Mouse (Mus musculus): Measurements from ENCODE around the gene Prkab1. TPM values are rescaled to one million over a fixed set of nuclear protein-coding genes. Genes with fewer than 3 reads are reported as not detected.

The Prkab1 gene
- polyA plus RNA-seq, 1 experiment: 27.7 TPM

DNA sequence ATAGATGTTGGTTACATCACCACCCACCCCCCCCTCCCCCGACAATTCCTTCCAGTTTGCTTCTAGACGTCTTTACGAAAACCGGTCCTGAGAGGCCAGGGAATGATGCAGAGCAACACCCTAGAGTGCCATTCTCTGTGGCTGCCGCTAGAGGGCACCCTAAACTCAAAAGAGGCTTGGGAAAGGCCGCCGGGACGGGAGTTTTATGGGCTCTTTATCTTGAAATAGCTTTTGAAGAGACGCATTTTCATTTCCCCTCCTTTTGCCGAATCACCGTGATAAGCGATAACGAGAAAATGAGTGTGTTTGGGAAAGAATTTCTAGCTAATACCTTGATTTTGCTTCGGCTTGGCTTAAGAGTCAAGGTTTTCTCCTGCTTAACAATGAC lies 6.9 kb upstream of the Prkab1 start:
- H3K4me1 ChIP-seq (ENCODE audit: control insufficient read depth, insufficient read depth, low read length): peaks cover 11% of the 10 kb centered on the region
- no peak overlapping the region for H3K4me3 ChIP-seq (ENCODE audit: low read depth, low read length)
- TF ChIP-seq POLR2A (IDR thresholded peaks at IDR 0.05; ENCODE audit: insufficient read depth, low read length) (no peak), CTCF (IDR thresholded peaks at IDR 0.05; ENCODE audit: low read depth, low read length) (peak; percentile 78)
- H3K9ac ChIP-seq (ENCODE audit: low read depth, poor library complexity, severe bottlenecking): no peak overlapping the region
- H3K27me3 ChIP-seq (ENCODE audit: control insufficient read depth, insufficient read depth, low read length, poor library complexity, severe bottlenecking): no peaks in the 10 kb centered on the region
- no peak overlapping the region for H3K27ac ChIP-seq (ENCODE audit: insufficient read depth, low read length)
- H3K9me3 ChIP-seq (replicated peaks; ENCODE audit: control insufficient read depth, insufficient read depth, low read length, poor library complexity, severe bottlenecking): no peaks in the 10 kb centered on the region
- H3K36me3 ChIP-seq (ENCODE audit: control insufficient read depth, insufficient read depth, low read length, poor library complexity, severe bottlenecking): no peaks in the 10 kb centered on the region

DNA sequence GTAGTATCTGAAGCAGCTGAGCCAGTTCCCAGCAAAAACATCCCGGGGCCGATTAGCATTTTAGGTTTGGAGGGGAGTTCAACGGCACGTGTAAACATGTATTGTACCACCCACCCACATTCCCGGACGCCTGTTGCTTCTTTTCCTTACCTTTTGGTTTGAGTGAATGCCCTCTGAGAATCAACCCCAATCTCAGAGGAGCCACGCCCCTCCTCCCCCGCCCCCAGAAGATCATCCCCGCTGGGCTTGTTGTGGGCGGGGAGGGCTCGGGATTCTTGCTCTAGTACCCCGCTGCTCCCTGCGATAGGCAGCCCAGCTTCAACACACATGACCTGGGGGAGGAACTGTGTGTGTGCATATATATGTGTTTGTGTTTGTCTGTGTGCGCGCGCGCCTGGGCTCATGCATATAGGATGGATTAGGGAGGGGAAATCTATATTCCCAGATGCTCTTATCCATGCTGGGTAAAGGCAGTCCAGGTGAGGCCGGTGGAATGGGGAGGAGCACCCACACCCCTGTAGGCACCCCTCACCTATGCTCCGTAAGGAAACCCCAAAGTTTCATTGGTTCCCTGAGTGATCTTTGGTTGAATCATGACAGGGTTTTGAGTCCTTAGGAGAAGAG lies 6.4 kb upstream of the Prkab1 start:
- Histone ChIP-seq H3K9me3 (replicated peaks; ENCODE audit: control insufficient read depth, insufficient read depth, low read length, poor library complexity, severe bottlenecking) (no peaks in the 10 kb centered on the region), H3K4me3 (ENCODE audit: low read depth, low read length) (peak overlapping the region; percentile 35), H3K36me3 (ENCODE audit: control insufficient read depth, insufficient read depth, low read length, poor library complexity, severe bottlenecking) (no peaks in the 10 kb centered on the region), H3K4me1 (ENCODE audit: control insufficient read depth, insufficient read depth, low read length) (peaks cover 11% of the 10 kb centered on the region), H3K27ac (ENCODE audit: insufficient read depth, low read length) (peak overlapping the region; percentile 73), H3K27me3 (ENCODE audit: control insufficient read depth, insufficient read depth, low read length, poor library complexity, severe bottlenecking) (no peaks in the 10 kb centered on the region), H3K9ac (ENCODE audit: low read depth, poor library complexity, severe bottlenecking) (no peak overlapping the region)
- TF ChIP-seq POLR2A (IDR thresholded peaks at IDR 0.05; ENCODE audit: insufficient read depth, low read length) (no peak), EP300 (IDR thresholded peaks at IDR 0.05; ENCODE audit: insufficient read depth, low read depth, low read length) (peak; percentile 63; the same call in 1 of the 2 replicates), CTCF (IDR thresholded peaks at IDR 0.05; ENCODE audit: low read depth, low read length) (no peak)

- no peak overlapping the region for H3K9ac ChIP-seq (ENCODE audit: low read depth, poor library complexity, severe bottlenecking)
- no peak overlapping the region for H3K4me3 ChIP-seq (ENCODE audit: low read depth, low read length)
- H3K36me3 ChIP-seq (ENCODE audit: control insufficient read depth, insufficient read depth, low read length, poor library complexity, severe bottlenecking): no peaks in the 10 kb centered on the region
- no peaks in the 10 kb centered on the region for H3K27me3 ChIP-seq (ENCODE audit: control insufficient read depth, insufficient read depth, low read length, poor library complexity, severe bottlenecking)
- H3K4me1 ChIP-seq (ENCODE audit: control insufficient read depth, insufficient read depth, low read length): peaks cover 11% of the 10 kb centered on the region
- H3K9me3 ChIP-seq (replicated peaks; ENCODE audit: control insufficient read depth, insufficient read depth, low read length, poor library complexity, severe bottlenecking): no peaks in the 10 kb centered on the region
- H3K27ac ChIP-seq (ENCODE audit: insufficient read depth, low read length): no peak overlapping the region
- TF ChIP-seq CTCF (IDR thresholded peaks at IDR 0.05; ENCODE audit: low read depth, low read length) (no peak), POLR2A (IDR thresholded peaks at IDR 0.05; ENCODE audit: insufficient read depth, low read length) (no peak), EP300 (IDR thresholded peaks at IDR 0.05; ENCODE audit: insufficient read depth, low read depth, low read length) (no peak)
These were observed 4.8 kb upstream of the Prkab1 start for GRCm38 (mm10) chr5:116029071-116029470.

DNA sequence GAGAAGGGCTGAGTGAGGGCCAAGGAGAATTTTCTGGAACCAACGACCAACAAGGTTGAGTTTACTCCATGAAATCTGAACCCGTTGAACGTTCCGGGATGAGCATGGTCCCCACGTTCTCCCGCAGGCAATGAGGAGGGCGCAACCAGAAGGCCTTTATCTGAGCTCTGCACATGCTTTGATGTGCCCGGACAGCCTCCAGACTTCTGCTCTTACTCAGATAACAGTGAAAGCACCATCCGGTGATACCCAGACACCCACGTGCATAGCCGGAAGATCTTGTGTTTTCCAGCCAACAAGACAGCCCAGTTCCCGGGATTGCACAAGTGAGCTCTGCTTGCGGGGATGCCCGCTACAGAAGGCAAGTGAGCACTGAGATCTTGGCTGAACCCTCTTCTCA lies 2.3 kb upstream of the Prkab1 start:
- no peaks in the 10 kb centered on the region for H3K9me3 ChIP-seq (replicated peaks; ENCODE audit: control insufficient read depth, insufficient read depth, low read length, poor library complexity, severe bottlenecking)
- H3K27ac ChIP-seq (ENCODE audit: insufficient read depth, low read length): no peak overlapping the region
- H3K36me3 ChIP-seq (ENCODE audit: control insufficient read depth, insufficient read depth, low read length, poor library complexity, severe bottlenecking): no peaks in the 10 kb centered on the region
- H3K4me3 ChIP-seq (ENCODE audit: low read depth, low read length): no peak overlapping the region
- TF ChIP-seq POLR2A (IDR thresholded peaks at IDR 0.05; ENCODE audit: insufficient read depth, low read length): no peak
- no peak for TF ChIP-seq CTCF (IDR thresholded peaks at IDR 0.05; ENCODE audit: low read depth, low read length)
- TF ChIP-seq EP300 (IDR thresholded peaks at IDR 0.05; ENCODE audit: insufficient read depth, low read depth, low read length): no peak
- H3K27me3 ChIP-seq (ENCODE audit: control insufficient read depth, insufficient read depth, low read length, poor library complexity, severe bottlenecking): no peaks in the 10 kb centered on the region
- no peak overlapping the region for H3K9ac ChIP-seq (ENCODE audit: low read depth, poor library complexity, severe bottlenecking)
- peaks cover 12% of the 10 kb centered on the region for H3K4me1 ChIP-seq (ENCODE audit: control insufficient read depth, insufficient read depth, low read length)

DNA sequence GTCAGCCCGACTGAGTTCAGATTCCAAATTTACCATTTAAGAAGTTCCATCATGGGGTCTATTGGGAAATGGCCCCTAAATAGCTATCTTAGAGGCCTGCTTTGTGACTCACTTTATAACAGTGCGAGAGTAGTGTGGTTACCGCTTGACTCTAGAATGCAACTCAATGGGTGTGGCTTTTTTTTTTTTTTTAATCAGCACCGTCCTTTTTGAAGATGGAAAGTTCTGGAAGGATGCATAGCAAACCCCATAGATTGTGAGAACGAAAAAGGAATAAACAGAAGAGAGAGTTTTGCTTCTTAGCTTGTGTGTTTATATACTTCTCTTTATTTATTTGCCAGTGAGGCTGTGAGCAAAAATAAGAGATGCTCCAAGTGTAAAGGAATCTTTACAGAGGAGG lies 1.8 kb upstream of the Prkab1 start:
- H3K9ac ChIP-seq (ENCODE audit: low read depth, poor library complexity, severe bottlenecking): no peak overlapping the region
- peaks cover 3% of the 10 kb centered on the region; the same call in 1 of the 2 replicates for H3K36me3 ChIP-seq (ENCODE audit: control insufficient read depth, insufficient read depth, low read length, poor library complexity, severe bottlenecking)
- H3K27me3 ChIP-seq (ENCODE audit: control insufficient read depth, insufficient read depth, low read length, poor library complexity, severe bottlenecking): no peaks in the 10 kb centered on the region
- H3K9me3 ChIP-seq (replicated peaks; ENCODE audit: control insufficient read depth, insufficient read depth, low read length, poor library complexity, severe bottlenecking): no peaks in the 10 kb centered on the region
- H3K4me1 ChIP-seq (ENCODE audit: control insufficient read depth, insufficient read depth, low read length): peaks cover 12% of the 10 kb centered on the region
- H3K27ac ChIP-seq (ENCODE audit: insufficient read depth, low read length): no peak overlapping the region
- no peak overlapping the region for H3K4me3 ChIP-seq (ENCODE audit: low read depth, low read length)
- TF ChIP-seq POLR2A (IDR thresholded peaks at IDR 0.05; ENCODE audit: insufficient read depth, low read length) (no peak), EP300 (IDR thresholded peaks at IDR 0.05; ENCODE audit: insufficient read depth, low read depth, low read length) (no peak), CTCF (IDR thresholded peaks at IDR 0.05; ENCODE audit: low read depth, low read length) (no peak)

- TF ChIP-seq EP300 (IDR thresholded peaks at IDR 0.05; ENCODE audit: insufficient read depth, low read depth, low read length): no peak
- H3K4me3 ChIP-seq (ENCODE audit: low read depth, low read length): peak overlapping the region; percentile 71
- H3K9ac ChIP-seq (ENCODE audit: low read depth, poor library complexity, severe bottlenecking): peak overlapping the region; percentile 78
- H3K36me3 ChIP-seq (ENCODE audit: control insufficient read depth, insufficient read depth, low read length, poor library complexity, severe bottlenecking): peaks cover 22% of the 10 kb centered on the region
- no peaks in the 10 kb centered on the region for H3K9me3 ChIP-seq (replicated peaks; ENCODE audit: control insufficient read depth, insufficient read depth, low read length, poor library complexity, severe bottlenecking)
- H3K27me3 ChIP-seq (ENCODE audit: control insufficient read depth, insufficient read depth, low read length, poor library complexity, severe bottlenecking): no peaks in the 10 kb centered on the region
- H3K27ac ChIP-seq (ENCODE audit: insufficient read depth, low read length): no peak overlapping the region
- peaks cover 4% of the 10 kb centered on the region for H3K4me1 ChIP-seq (ENCODE audit: control insufficient read depth, insufficient read depth, low read length)
These were observed 455 bp downstream of the Prkab1 start for GRCm38 (mm10) chr5:116023821-116024284.

Data from ES-Bruce4 (cell line).